Mouse (Mus musculus) liver, embryonic 14.5 days (tissue): ENCODE measurements around the gene Slc5a10. TPM values are rescaled to one million over a fixed set of nuclear protein-coding genes. Genes with fewer than 3 reads are reported as not detected.

Source experiments
- ATAC-seq: fragments of 200-750 bp; cut with Nextera tagmentation; 2 replicates; pipeline ENCODE4 v1.8.0; 2017; ENCODE audit warnings: moderate number of reproducible peaks, mild to moderate bottlenecking, moderate library complexity; ENCODE audit not compliant: insufficient read depth
- DNase-seq, 3 experiments: peaks; one replicate each; pipeline ENCODE4 v3.0.0-alpha.2; 2012 to 2013; ENCODE audit warnings: low read depth in 3 of 3, low spot score in 3 of 3
- H3K27ac ChIP-seq: fragments of 300-500 bp; sonication (generic); 2 replicates; pipeline ENCODE4 v1.5.1; 2014; ENCODE audit warnings: moderate library complexity, mild to moderate bottlenecking, control low read depth, inconsistent platforms
- H3K27me3 ChIP-seq: fragments of 300-500 bp; sonication (generic); 2 replicates; pipeline ENCODE4 v1.6.1; 2014; ENCODE audit warnings: mild to moderate bottlenecking, low read length, moderate library complexity; ENCODE audit not compliant: control insufficient read depth, insufficient read depth
- H3K36me3 ChIP-seq: fragments of 300-500 bp; sonication (generic); replicated peaks from 2 replicates; pipeline ENCODE4 v1.6.1; 2014; ENCODE audit warnings: low read depth; ENCODE audit not compliant: control insufficient read depth, insufficient read depth
- H3K4me1 ChIP-seq, 2 experiments: fragments of 200-500 bp in 1 of 2; fragments of 300-500 bp in 1 of 2; sonication (generic) in 1 of 2; replicated peaks; 2 replicates each; pipeline ENCODE4 v1.6.1; 2012 to 2014; ENCODE audit warnings: antibody characterized with exemption in 1 of 2, inconsistent platforms in 1 of 2, low read length in 1 of 2; ENCODE audit not compliant: control insufficient read depth in 2 of 2, insufficient read depth in 2 of 2
- H3K4me2 ChIP-seq: fragments of 300-500 bp; sonication (generic); 2 replicates; pipeline ENCODE4 v1.6.1; 2014; ENCODE audit warnings: low read depth, mild to moderate bottlenecking, control low read depth, moderate library complexity
- H3K4me3 ChIP-seq, 2 experiments: fragments of 200-500 bp in 1 of 2; fragments of 300-500 bp in 1 of 2; sonication (generic) in 1 of 2; 2 replicates each; pipeline ENCODE4 v1.5.1; 2012 to 2014; ENCODE audit warnings: low read depth in 2 of 2, low read length in 2 of 2, mild to moderate bottlenecking in 2 of 2, control low read depth in 1 of 2, inconsistent platforms in 1 of 2, moderate library complexity in 1 of 2; ENCODE audit not compliant: insufficient read depth in 1 of 2
- H3K9ac ChIP-seq: fragments of 300-500 bp; sonication (generic); replicated peaks from 2 replicates; pipeline ENCODE4 v1.6.1; 2014; ENCODE audit warnings: mild to moderate bottlenecking, control low read depth, moderate library complexity
- H3K9me3 ChIP-seq: fragments of 300-500 bp; sonication (generic); 2 replicates; pipeline ENCODE4 v1.6.1; 2016; ENCODE audit warnings: low read length, mixed read lengths; ENCODE audit not compliant: control insufficient read depth
- CTCF ChIP-seq: IDR thresholded peaks from 2 replicates; pipeline ENCODE4 v1.5.1; 2016; ENCODE audit warnings: antibody characterized with exemption, low read depth, control low read depth
- EP300 ChIP-seq: IDR thresholded peaks from 2 replicates; pipeline ENCODE4 v1.6.1; 2016; ENCODE audit warnings: antibody characterized with exemption, low read depth
- WGBS: fragments of 180-500 bp; shearing (Covaris S2); extraction: QIAGEN DNeasy Blood & Tissue Kit; methylation state at CpG from one replicate; pipeline ENCODE4 v1.1.7; 2014; ENCODE audit not compliant: insufficient replicate concordance; 5-methylcytosine and 5-hydroxymethylcytosine counted together
- polyA plus RNA-seq, 2 experiments: library from polyadenylated mRNA; depleted of rRNA in 1 of 2; stranded (reverse) in 1 of 2; unstranded in 1 of 2; fragments of >200 nt; fragmentation: Nextera tagmentation in 1 of 2; extraction: Ambion mirVana in 1 of 2; gene quantifications; 2 replicates each; pipeline versions ENCODE4 v1.2.1 to v1.2.3; 2012 to 2014

Gene Slc5a10
- polyA plus RNA-seq, 2 experiments, result not detected

GRCm38 (mm10) chr11:61667248-61667647, 53.4 kb downstream of the Slc5a10 start:
- DNase-seq (no peak), ATAC-seq (no peak)
- Histone ChIP-seq H3K4me3 (no peak overlapping the region), H3K4me2 (no peak overlapping the region), H3K9me3 (no peaks in the 10 kb centered on the region), H3K4me1 (no peaks in the 10 kb centered on the region), H3K27me3 (no peaks in the 10 kb centered on the region), H3K27ac (no peak overlapping the region), H3K36me3 (no peaks in the 10 kb centered on the region), H3K9ac (no peak overlapping the region)
- TF ChIP-seq CTCF (no peak), EP300 (no peak)
- WGBS, result 74% methylated on average over 5 of the region's 5 CpGs

DNA sequence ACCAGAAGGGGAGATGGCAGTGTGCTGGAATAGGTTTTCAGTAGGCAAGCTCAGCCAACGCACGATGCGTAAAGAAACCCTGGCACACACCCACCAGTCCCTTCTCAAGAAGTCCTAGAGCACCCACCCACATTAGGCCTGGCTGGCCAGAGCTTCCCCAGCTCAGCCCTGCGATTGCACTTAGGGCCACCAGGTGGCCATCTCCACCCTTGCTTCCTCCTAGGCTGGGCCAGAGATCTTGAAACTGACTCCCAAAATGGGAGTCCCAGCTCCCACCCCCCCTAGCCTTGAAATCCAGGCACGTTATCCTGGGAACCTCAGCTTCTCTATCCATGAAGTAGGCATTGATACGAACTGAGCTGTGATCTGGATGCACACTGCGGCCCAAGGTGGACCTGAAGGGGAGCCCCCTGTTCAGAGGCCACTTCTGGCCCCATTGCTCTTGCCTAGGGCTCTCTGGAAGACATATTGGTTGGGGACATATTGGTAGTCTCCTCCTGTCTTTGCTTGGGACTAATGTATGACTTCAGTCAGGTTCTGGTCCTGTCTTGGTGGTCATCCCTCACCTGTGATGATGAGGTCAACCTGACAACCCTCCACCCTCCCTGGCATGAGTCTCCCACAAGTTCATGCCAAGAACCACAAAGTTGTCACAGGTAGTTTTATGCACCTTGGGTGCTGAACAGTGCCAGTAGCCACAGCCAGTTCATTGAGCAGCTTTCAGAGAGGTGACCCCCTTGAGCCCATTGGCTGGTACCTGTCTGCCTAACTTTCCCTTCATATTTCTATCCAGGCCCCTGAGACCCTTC, 54.4 kb downstream of the Slc5a10 start:
- Histone ChIP-seq H3K27me3 (no peaks in the 10 kb centered on the region), H3K4me2 (no peak overlapping the region), H3K27ac (no peak overlapping the region), H3K9ac (no peak overlapping the region), H3K36me3 (no peaks in the 10 kb centered on the region), H3K9me3 (no peaks in the 10 kb centered on the region), H3K4me1 (no peaks in the 10 kb centered on the region), H3K4me3 (no peak overlapping the region)
- TF ChIP-seq CTCF (peak; percentile 91), EP300 (no peak)
- no peak for DNase-seq
- 44% methylated on average over 7 of the region's 7 CpGs for WGBS
- ATAC-seq, result no peak

DNA sequence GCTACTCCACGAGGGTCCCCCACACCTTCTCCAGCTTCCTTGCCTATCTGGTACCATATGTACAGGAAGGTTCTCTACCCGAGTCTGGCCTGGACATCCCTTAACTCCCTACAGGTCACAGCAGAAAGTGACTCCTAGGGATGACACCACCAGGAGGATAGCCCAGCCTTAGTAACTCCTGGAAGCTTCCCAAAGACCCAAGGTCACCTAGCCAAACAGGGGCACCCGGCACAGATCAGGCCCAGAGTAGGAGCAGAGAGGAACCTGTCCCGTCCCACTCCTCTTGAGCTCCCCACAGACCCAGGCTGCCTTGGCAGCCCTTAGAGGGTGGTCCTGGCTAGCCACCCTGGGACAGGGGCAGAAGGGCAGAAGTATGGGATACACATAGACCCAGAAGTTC, 55.2 kb downstream of the Slc5a10 start:
- TF ChIP-seq CTCF (no peak), EP300 (no peak)
- 67% methylated on average over 4 of the region's 4 CpGs for WGBS
- Histone ChIP-seq H3K27ac (no peak overlapping the region), H3K4me1 (no peaks in the 10 kb centered on the region), H3K4me2 (no peak overlapping the region), H3K27me3 (no peaks in the 10 kb centered on the region), H3K4me3 (no peak overlapping the region), H3K36me3 (no peaks in the 10 kb centered on the region), H3K9me3 (no peaks in the 10 kb centered on the region), H3K9ac (no peak overlapping the region)
- DNase-seq (no peak), ATAC-seq (no peak)

DNA sequence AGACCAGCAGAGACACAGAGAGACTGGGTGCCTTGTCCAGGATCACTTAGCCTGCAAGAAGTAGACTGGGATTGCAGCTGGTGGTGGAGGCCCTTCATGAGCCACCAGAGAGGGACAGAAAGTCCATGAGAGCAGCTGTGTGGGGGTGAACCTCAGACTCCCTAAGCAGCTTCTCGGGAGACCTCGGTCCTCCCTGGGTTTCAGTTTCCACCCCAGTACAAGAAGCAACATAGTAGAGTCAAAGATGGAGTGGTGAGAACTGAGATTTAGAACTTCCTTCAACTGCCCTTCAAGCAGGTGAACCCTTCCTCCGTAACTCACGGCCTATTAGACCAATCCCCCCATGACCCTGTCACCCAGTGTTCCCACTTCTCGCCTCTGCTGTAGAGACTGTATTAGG, 58.4 kb downstream of the Slc5a10 start:
- no peak overlapping the region for H3K27ac ChIP-seq
- H3K4me2 ChIP-seq, result no peak overlapping the region
- DNase-seq (no peak), ATAC-seq (no peak)
- H3K36me3 ChIP-seq, result no peaks in the 10 kb centered on the region
- H3K4me1 ChIP-seq, result no peaks in the 10 kb centered on the region
- WGBS, result 63% methylated on average over 5 of the region's 5 CpGs
- no peak overlapping the region for H3K9ac ChIP-seq
- no peaks in the 10 kb centered on the region for H3K9me3 ChIP-seq
- no peak overlapping the region for H3K4me3 ChIP-seq
- TF ChIP-seq CTCF (no peak), EP300 (no peak)
- no peaks in the 10 kb centered on the region for H3K27me3 ChIP-seq

DNA sequence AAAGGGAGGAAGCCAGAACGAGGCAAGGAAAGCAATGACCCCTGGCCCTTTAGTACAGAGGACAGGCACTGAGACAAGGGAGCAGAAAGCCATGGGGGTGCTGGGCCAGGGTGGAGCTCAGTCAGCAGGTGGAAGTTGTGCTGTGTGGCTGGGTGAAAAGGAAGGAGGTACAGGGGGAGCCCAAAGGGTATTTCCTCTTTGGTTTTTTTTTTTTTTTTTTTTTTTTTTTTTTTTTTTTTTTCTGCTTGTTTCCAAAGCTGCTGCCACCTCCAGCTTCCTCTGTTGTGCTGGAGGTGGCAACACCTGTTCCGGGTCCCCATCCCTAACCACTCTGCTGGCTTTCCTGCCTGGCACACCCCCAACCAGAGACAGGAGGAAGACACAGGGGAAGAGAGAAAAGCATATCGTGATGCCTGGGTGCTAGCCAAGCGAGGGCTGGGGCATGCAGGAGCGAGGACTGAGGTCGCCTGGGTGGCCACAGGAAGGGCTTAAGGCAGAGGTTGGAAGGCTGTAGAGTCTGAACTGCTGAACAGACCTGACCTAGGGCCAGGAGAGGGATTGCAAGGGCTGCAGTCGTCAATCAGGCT, 59.7 kb downstream of the Slc5a10 start:
- H3K4me3 ChIP-seq, result no peak overlapping the region
- H3K4me2 ChIP-seq, result no peak overlapping the region
- H3K36me3 ChIP-seq, result no peaks in the 10 kb centered on the region
- H3K27ac ChIP-seq, result no peak overlapping the region
- WGBS, result 43% methylated on average over 7 of the region's 7 CpGs
- H3K9me3 ChIP-seq, result no peaks in the 10 kb centered on the region
- TF ChIP-seq EP300 (no peak), CTCF (no peak)
- no peaks in the 10 kb centered on the region for H3K27me3 ChIP-seq
- no peak overlapping the region for H3K9ac ChIP-seq
- ATAC-seq (no peak), DNase-seq (no peak)
- H3K4me1 ChIP-seq, result no peaks in the 10 kb centered on the region
